Mouse (Mus musculus) CD4-positive helper T cell, adult 2 months (primary cell): Measurements from ENCODE around the gene Mfsd5.

Experiments used
- DNase-seq: peaks from one replicate; pipeline ENCODE4 v3.0.0-alpha.2; 2012; ENCODE audit warnings: low read depth, missing footprints, low spot score

The Mfsd5 gene

GRCm38 (mm10) chr15:102248131-102248811, 31.0 kb upstream of the Mfsd5 start:
- peak; percentile 10 for DNase-seq

DNA sequence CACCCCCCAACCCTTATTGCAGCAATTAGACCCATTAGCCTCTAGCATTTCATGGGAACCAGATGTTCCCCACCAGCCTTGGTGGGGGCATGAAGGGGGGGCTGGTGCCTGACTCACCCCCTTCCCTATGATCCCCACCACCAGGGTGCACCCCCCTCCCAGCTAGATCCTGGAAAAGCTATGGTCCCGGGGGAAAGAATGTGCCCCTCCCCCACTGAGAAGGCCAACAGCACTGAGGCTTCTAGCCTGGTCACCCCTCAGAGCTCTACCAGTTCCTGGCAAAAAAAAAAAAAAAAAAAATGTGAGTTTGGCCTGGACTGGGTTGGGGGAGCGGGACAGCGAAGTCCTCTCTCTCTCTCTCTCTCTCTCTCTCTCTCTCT, 30.5 kb upstream of the Mfsd5 start:
- peak; percentile 2 for DNase-seq

GRCm38 (mm10) chr15:102249251-102249691, 30.0 kb upstream of the Mfsd5 start:
- DNase-seq = no peak

DNA sequence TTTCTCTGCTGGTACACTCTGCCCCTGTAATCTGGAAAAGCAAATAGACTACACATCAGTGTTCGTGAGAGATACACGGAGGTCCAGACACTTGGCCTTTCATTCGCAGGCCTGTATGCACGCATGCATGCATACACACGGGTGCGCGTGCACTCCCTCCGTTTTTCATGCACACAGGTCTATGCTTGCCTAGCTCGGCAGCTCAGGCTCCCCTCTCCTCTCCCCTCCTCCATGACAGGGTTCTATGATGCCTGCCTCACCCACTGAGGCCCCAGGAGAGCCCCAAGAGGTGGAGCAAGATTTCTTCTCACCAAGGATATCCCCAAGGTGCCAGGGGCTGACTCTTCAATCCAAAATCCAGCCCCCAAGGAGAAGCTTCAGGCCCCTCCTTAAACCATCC, 29.3 kb upstream of the Mfsd5 start:
- DNase-seq = no peak

- no peak for DNase-seq
These were observed 28.7 kb upstream of the Mfsd5 start for GRCm38 (mm10) chr15:102250521-102250920.

- DNase-seq = no peak
These were observed 23.6 kb upstream of the Mfsd5 start for GRCm38 (mm10) chr15:102255547-102256255.

DNA sequence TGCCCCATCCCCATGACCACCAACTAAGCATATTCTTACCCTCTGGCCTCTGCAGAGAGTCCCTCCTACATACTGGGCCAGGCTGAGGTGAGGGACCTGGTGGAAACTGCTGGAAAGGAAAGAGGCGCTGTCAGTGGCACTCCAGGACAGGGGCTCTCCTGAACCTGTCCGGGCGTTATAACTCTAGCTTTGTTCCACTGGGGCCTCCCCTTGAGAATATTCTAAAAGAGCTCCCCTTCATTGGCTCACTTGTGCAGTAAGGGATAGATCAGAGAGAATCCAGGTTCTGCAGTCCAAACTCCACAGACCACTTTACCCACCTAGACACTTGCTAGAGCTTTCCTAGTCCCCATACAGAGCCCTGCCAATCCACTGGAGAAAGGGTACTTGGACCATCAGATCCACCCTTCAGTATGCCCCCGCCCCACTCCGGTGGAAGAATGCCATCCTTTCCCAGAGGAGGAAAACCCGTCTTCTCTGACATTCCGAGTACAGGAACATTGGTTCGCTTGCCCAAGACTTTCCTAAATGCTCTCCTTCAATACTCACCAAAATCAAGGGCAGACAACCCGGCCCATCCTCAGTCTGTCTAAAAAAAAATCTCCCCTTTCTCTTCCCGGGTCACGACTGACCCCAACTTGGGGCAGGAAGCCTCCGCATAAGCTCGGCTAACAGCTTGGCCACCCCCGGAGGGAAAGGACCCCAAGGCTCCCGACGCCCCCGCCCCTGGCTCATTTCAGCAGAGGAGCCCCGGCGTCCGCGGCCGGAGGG, 22.6 kb upstream of the Mfsd5 start:
- DNase-seq = no peak

DNA sequence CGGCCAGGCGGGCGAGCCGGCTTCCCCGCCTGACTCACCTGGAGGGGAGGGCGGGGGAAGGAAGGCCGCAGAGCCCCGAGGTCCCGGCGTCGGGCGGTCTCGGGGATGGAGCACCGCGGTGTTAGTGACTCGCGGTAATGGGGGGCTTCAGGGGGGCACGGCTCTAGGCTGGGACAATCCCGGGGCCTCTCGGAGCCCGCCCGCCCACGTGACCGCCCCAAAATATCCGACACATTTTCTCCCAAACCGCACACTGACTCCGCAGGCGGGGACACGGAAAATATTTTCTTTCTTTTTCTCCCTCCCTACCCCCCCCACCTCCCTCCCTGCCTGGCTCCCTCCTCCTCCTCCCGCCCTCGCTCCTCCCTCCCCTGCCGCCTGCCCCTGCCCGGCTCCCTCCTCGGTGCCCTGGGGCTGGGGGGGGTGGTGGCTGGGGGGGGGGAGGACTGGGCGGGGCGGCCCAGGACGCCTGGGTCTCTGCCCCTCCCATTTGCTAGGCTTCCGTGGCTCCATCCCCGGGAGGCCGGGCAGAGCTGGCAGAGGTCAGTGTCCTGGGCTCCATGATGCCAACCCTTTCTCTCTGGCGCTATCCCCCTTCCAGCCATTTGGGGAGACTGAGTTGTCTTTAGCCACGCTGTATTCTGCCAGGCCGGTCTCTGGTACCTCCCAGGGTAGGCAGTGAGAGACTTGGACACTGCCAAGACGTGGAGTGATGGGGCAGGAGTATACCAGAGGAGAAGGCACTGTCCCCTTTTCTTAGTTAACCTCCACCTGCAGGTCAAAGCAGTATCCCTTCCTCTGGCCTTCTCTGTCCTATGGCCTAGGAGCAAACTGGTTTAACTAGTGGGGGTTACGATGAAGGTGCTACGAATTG, 21.8 kb upstream of the Mfsd5 start, which contains the start of gene Rarg:
Rarg (minus strand) TSS at position 316 of the 874 bp plus-strand sequence.
- DNase-seq = peak; percentile 73

GRCm38 (mm10) chr15:102258076-102258470, 21.2 kb upstream of the Mfsd5 start:
- peak; percentile 15 for DNase-seq

DNA sequence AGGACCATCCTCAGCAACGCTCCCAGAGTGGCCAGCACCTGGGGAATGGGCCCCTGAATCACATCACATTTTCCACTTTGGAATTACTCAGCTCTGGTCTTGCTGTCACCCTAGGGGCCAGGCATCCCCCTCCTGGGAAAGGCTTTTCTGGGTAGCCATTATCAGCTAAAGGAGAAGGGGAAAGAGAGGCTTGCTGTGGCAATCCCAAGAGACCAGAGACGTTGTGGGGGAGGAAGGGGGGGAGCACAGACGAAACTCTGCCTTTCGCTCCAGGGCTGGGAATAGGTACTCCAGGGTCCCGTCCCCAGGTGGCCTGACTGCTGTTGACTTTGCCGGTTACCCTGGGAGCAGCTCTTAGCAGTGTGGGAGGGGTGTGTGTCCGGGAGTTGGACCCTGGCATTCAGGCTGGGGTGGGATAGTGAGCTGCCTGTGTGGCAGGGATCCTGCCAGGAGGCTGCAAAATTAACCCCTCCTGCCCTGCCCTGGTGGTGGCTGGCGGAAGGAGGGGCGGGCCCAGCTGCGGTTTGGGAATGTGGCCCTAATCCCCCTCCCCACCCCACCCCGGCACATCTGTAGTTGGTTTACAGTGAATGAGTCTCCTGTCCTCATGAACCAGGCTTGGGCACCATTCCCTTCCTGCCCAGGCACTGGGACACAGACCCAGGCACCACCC, 20.5 kb upstream of the Mfsd5 start:
- DNase-seq = no peak

DNA sequence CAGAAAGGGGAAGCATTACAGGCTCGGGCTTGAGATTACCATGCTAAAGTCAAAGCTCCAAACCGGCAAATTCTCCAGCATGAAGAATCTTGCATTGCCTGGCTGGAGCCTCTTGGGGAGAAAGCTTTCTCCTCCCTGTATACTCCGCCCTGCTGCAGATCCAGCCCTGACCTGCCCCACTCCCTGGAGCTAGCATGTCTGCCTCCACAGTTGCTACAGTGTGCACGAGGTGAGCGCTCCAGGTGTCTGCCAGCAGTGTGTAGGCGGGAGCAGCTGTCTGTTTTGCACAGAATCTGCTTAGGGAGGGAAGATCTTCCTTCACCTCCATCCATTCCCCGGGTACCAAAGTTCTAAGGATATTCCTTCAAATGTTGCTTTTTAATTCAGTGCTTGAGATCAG, 16.7 kb upstream of the Mfsd5 start:
- no peak for DNase-seq

- DNase-seq = peak; percentile 81
These were observed 16.2 kb upstream of the Mfsd5 start for GRCm38 (mm10) chr15:102263037-102263436.

DNA sequence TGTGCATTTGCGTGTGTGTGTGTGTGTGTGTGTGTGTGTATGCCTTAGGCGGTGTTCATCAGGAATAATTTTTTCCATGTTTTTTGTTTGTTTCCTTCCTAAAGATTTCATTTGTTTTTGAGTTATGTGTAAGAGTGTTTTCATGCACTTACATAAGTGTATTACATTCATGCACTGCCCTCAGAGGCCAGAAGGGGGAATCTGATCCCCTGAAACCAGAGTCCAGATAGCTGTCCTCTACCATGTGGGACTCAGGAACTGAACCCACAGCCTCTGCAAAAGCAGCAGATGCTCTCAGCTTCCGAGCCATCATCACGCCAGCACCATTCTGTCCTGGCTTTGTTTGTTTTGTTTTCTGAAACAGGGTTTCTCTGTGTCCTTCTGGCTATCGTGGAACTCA, 13.7 kb upstream of the Mfsd5 start:
- DNase-seq = no peak

GRCm38 (mm10) chr15:102270274-102270960, 8.8 kb upstream of the Mfsd5 start, which contains the start of gene Gm9918:
TSS of gene Gm9918 (plus strand) at chr15:102270563.
- DNase-seq = no peak

DNA sequence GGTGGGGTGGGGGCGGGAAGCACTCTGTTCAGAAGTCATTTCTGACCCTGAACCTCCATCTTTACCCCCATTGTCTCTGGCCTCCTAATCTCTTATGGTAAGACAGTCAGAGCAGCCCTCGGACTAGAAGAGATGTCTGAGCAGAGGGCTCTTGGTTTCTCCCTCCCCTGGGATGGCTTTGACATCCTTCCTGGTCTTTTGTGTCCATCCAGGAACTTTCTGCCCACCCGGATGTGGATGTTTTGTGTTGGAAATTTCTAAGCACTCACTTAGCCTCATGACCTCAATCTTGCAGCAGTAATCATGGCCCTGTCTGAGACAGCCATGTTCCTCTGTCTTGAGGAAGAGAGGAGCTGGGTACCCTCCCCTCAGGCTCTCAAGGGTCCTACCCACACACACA, 7.8 kb upstream of the Mfsd5 start:
- DNase-seq = no peak

DNA sequence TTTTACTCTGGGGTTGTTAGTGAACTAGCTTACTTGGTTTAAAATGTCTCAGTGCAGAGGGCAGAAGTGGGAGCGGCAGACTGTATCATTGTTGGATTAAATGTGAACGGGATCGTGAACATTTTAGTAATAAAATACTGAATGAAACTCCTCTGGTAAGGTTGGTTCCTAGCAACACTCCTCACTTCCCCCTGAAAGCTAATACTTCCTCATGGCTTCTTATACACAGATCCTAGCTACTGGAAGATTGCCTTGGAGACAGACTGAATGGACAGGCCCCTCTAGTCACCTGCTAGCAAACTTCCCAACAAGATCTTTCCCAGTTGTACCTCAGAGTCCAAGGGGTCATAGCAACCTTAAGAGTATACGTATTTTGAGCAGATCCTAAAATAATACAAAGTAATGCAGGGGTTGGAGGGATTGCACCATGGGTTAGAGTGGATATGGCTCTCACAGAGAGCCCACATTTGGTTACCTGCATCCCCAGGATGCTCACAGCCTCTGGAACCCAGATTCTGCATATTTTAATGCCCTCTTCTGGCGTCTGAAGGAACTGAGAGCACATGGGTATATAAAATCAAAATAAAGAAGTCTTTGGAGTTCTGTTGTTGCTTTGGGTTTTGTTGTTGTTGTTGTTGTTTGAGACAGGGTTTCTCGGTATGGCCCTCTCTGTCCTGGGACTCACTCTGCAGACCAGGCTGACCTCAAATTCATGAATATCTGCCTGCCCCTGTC, 5.1 kb upstream of the Mfsd5 start:
- DNase-seq = no peak

GRCm38 (mm10) chr15:102278726-102279091, 545 bp upstream of the Mfsd5 start:
- DNase-seq = no peak

DNA sequence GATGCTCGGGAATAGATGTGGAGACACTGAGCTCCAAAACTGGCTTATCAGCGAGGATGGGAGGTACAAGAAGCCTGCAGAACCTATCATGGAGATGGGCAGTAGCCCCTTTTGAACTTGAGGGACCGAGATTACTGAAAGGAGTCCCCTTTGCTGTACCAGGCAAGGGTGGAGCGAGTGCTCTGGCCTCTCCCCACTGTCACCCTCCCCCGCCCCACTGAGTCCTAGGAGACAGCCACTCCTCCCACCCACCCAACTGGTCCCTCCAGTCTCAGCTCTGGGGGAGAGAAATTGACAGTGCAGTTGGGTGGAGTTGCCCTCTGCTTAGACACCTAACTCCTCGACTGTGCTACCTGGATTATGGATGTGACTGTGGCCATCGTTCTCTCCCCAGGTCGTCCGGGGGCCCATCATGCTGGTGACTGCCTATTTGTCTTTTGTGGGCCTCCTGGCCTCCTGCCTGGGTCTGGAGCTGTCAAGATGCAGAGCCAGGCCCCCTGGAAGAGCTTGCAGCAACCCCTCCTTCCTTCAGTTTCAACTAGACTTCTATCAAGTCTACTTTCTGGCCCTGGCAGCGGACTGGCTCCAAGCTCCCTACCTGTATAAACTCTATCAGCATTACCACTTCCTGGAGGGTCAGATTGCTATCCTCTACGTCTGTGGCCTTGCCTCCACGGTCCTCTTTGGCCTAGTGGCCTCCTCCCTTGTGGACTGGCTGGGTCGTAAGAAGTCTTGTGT, 698 bp downstream of the Mfsd5 start:
- DNase-seq = no peak

DNA sequence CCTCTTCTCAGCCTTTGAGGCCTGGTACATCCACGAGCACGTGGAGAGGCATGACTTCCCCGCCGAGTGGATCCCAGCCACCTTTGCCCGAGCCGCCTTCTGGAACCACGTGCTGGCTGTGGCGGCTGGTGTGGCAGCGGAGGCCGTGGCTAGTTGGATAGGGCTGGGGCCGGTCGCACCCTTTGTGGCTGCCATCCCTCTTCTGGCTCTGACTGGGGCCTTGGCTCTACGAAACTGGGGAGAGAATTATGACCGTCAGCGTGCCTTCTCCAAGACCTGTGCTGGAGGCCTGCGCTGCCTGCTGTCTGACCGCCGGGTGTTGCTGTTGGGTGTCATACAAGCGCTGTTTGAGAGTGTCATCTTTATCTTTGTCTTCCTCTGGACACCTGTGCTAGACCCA, 1.4 kb downstream of the Mfsd5 start:
- DNase-seq = no peak
